Mouse (Mus musculus): Measurements from ENCODE around the gene Vmn2r38. TPM values are rescaled to one million over a fixed set of nuclear protein-coding genes. Genes with fewer than 3 reads are reported as not detected.

The Vmn2r38 gene
- polyA plus RNA-seq (2012; rRNA removed): not detected in 2 replicates

GRCm38 (mm10) chr7:9097781-9098180 is at the start of gene Vmn2r38:
Gene Vmn2r38, minus strand, starts transcription at chr7:9097881.

GRCm38 (mm10) chr7:9030698-9031097 is 67.0 kb downstream of the Vmn2r38 start, which contains the start of gene Vmn2r39:
Gene Vmn2r39, minus strand, starts transcription at chr7:9030798.

Other genes starting within 250 kb of the Vmn2r38 start
- not detected in 2 replicates for gene Vmn2r40, start 166.4 kb downstream of the Vmn2r38 start, polyA plus RNA-seq (2012; rRNA removed)
- not detected in 2 replicates for gene Vmn2r39, start 67.1 kb downstream of the Vmn2r38 start, polyA plus RNA-seq (2012; rRNA removed)
- gene Vmn2r37, start 125.8 kb upstream of the Vmn2r38 start, polyA plus RNA-seq (2012; rRNA removed): not detected in 2 replicates

Data from central nervous system, embryonic 18 days (tissue).